Mouse (Mus musculus) embryo, embryonic 9.5 days (tissue): ENCODE measurements at regions not wholly inside any gene's neighbourhood (a gene's known extent, or its start where the extent isn't known, plus 50 kb on each side); places are given as distances from the start of the nearest gene placed in this dataset.

Experiments
- DNase-seq: peaks from one replicate; pipeline ENCODE4 v3.0.0-alpha.2; 2017; ENCODE audit errors: extremely low spot score

DNA sequence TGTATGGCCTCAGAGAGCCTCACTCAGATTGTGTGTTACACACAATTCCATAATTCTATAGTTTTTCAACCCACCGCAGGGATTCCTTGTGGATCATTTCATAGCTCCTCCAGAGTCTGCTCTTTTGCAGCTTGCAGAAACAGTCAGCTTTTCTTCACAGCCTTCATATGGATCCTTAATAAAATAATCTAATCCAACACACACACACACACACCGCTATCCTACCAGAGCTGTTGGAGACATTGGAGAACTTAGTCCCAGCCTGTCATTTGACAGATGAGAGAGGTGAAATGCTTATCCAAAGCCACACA is 71.2 kb upstream of the Foxo1 start:
- DNase-seq: no peak

DNA sequence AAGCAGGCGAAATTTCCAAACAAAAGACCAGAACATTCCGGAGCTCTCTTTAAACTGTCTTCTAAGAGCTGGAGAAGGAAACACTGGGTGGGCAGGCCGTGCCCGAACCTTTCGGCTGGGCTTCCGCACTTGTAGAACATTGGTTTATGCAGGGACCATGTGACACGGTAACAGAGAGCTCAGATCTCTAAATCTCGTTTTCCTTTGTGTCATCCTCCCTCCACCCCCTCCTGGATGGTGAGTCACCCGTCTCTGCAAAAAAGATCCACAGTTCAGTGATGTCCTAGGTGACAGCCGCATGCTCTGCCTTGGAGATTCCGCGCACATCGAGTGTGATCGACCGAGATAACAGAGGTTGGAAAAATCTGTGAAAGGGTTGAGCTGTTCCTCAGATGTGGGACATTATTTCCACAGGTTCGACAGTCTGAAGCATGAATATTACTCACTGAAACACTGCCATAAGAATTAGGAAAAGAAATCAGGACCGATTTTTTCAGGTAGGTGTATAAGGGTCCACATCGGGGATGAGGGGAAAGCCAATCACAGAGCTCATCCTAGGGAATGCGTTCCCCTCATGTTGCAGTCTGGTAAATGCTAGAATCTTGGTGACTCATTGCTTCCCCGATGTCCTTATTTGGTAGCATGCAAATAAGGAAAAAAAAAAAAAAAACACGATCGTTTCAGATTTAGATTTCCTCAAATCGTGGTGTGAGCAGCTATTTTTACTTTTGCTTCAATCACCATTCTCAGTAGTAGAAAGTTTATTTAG is 70.0 kb upstream of the Foxo1 start:
- DNase-seq: no peak

DNA sequence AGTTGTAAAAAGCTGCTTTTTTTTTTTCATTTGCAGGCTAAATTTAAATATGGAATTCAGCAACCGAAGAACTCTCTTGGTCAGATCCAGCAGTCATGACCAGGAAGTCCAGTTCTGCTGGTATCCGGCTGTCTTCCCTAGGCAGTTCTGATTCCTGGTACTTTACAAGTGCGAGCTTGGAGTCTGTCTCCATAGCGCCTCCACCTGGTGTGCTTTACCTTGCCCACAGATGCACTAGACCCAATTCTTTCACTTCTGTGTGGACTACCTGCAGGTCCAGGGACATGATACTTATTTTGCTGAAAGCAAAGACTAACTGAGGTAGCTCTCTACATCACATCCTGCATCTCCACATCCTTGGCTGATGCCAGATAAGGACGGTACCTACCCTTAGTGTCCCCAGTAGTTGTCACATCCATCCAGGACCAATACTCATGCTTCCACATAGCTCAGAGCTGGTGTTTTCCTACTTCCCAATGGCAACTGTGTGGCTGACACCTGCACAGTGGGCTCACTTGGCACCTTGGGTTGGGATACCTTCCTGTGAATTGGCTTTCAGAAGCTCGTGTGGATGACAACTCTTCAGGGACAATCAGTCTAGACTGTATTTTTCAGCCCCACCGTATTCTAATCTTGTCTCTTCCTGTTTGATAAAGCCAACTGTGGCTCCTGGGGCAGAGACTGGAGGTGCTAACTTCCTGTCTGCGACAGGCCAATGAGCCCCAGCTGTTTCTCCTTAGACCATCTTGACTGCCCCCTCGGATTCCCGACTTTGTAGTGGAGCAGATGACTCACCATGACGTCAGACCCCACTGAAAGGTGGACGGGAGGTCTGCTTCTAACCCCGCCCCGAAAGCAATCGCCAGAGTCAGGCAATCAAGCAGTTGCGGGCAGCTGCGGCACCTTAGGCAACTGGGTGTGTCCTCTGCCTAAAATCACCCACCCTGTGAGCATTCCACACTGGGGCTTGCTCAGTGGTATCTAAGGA is 69.1 kb upstream of the Foxo1 start:
- no peak for DNase-seq

GRCm38 (mm10) chr3:52200106-52200505 is 68.0 kb upstream of the Foxo1 start:
- DNase-seq: no peak

- DNase-seq: peak; percentile 37
Observed at GRCm38 (mm10) chr3:52210556-52211302, 57.4 kb upstream of the Foxo1 start.

GRCm38 (mm10) chr3:52211303-52211695 is 56.8 kb upstream of the Foxo1 start:
- DNase-seq: no peak

GRCm38 (mm10) chr3:52214114-52214513 is 54.0 kb upstream of the Foxo1 start:
- no peak for DNase-seq

DNA sequence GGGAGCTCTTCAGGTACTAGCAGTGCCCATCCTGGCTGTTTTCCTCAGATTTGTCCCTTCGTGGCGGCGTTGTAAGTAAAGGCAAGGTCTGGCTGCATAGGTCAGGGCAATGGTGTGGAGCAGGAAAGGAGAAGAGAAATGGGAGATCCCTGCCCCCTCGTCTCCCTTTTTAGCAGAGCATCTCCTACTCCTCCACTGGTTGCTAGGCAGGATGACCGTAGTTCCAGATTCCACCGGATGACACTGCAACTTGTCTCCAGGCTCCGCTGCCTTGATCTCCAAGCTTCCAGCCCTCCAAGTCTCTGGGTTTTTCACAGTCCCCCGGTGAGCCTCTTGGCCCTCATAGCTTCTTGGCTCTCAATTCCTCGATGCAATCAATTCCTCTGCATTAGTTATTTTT is 53.1 kb upstream of the Foxo1 start:
- no peak for DNase-seq
